Mouse (Mus musculus): Measurements from ENCODE around the gene Mpeg1.

DNA sequence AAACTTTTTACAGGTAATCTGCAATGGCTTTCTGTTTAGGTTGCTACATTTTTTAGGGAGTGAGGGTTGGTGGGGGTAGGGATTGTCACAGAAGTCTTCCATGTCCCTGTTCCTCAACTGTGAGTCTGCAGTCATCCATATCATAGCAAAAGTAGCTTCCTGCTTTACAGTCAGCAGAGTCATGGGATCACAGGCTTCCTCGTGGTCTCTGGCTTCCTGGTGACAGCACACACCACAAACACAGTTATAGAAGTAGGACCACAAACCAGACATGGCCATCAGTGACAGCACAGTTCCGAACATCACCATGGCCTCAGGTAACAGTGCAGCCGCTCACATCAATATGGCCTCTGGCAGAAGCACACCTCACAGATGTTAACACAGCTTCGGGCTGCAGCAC lies 18.0 kb upstream of the Mpeg1 start:
- TF ChIP-seq POLR2A (IDR thresholded peaks at IDR 0.05; ENCODE audit: borderline replicate concordance, insufficient read depth, low read length) (no peak), CTCF (IDR thresholded peaks at IDR 0.05; ENCODE audit: borderline replicate concordance, insufficient read depth, low read depth, low read length) (no peak)

Measured in cerebellum, adult 2 months (tissue).